Mouse (Mus musculus): ENCODE data around the gene Olfr824. TPM values are rescaled to one million over a fixed set of nuclear protein-coding genes. Genes with fewer than 3 reads are reported as not detected.

Gene Olfr824
- not detected for polyA plus RNA-seq (2017; shearing (Covaris generic))

DNA sequence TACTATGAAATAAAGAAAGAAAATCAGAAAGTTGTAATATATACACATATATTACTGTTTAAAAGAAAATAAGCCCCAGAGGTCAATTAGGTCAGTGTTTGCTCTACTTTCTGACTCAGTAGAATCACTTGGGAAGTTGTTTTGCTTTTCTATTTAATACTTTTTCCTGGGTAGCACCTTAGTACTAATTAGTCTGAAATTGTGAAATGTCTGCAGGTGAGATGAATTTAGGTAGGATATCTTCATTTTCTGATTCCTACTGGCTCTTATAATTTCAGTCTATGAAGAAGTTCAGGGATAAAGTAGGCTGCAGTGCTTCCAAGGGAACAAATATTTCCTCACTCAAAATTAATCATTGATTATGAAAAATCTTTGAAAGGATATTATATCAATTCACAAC is at the start of gene Olfr824:
Gene Olfr824, minus strand, starts transcription at position 101 of the 400 bp plus-strand sequence.

DNA sequence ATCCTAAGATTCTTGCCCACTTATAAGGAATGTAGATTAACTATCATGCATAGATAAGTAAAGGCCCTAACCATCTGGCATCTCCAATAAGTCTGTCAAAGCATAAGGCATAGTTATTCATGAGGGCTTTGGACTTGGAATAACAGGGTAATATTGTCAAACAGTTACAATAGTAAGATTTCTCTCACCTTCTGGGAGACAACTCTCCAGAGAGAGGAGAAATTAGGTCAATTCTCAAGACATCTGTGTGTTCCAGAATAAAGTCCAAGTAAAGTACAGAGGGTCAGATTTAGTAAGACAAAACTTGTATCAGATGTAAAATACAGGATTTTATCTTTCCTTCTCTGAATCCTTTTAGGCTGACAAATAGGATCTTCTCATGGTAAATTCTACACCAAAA is 36.9 kb upstream of the Olfr824 start, which contains the start of gene Olfr825:
Gene Olfr825, minus strand, starts transcription at position 101 of the 400 bp plus-strand sequence.

GRCm38 (mm10) chr10:130115283-130115682 is 14.5 kb downstream of the Olfr824 start, which contains the start of gene Olfr823:
TSS of gene Olfr823 (minus strand) at chr10:130115383.

Other genes with a start within 250 kb of the Olfr824 start
- not detected for gene Olfr815, start 224.1 kb downstream of the Olfr824 start, polyA plus RNA-seq (2017; shearing (Covaris generic))
- not detected for gene Olfr816, start 214.4 kb downstream of the Olfr824 start, polyA plus RNA-seq (2017; shearing (Covaris generic))
- gene Olfr818, start 180.9 kb downstream of the Olfr824 start, polyA plus RNA-seq (2017; shearing (Covaris generic)), result not detected
- gene Olfr819, start 162.7 kb downstream of the Olfr824 start, polyA plus RNA-seq (2017; shearing (Covaris generic)), result not detected
- gene Olfr247, start 153.9 kb downstream of the Olfr824 start, polyA plus RNA-seq (2017; shearing (Covaris generic)), result not detected
- gene Gm10310, start 144.9 kb downstream of the Olfr824 start, polyA plus RNA-seq (2017; shearing (Covaris generic)), result not detected
- gene Olfr820, start 117.4 kb downstream of the Olfr824 start, polyA plus RNA-seq (2017; shearing (Covaris generic)), result not detected
- gene Olfr821, start 99.7 kb downstream of the Olfr824 start, polyA plus RNA-seq (2017; shearing (Covaris generic)), result not detected
- gene Olfr822, start 58.8 kb downstream of the Olfr824 start, polyA plus RNA-seq (2017; shearing (Covaris generic)), result not detected
- not detected for gene Olfr823, start 14.6 kb downstream of the Olfr824 start, polyA plus RNA-seq (2017; shearing (Covaris generic))
- gene Olfr825, start 36.8 kb upstream of the Olfr824 start, polyA plus RNA-seq (2017; shearing (Covaris generic)), result not detected
- not detected for gene Olfr826, start 54.2 kb upstream of the Olfr824 start, polyA plus RNA-seq (2017; shearing (Covaris generic))
- gene Olfr827, start 84.4 kb upstream of the Olfr824 start, polyA plus RNA-seq (2017; shearing (Covaris generic)), result not detected
- 0.09 TPM for gene Neurod4, start 150.2 kb upstream of the Olfr824 start, polyA plus RNA-seq (2017; shearing (Covaris generic))
- 254 TPM for gene Tespa1, start 192.9 kb upstream of the Olfr824 start, polyA plus RNA-seq (2017; shearing (Covaris generic))

Measured in inflammation-experienced regulatory T-cells, adult 16 weeks (primary cell).